Mouse (Mus musculus): ENCODE measurements around the gene Pkp4.

GRCm38 (mm10) chr2:59181321-59182113 is 20.9 kb downstream of the Pkp4 start:
- no peak for TF ChIP-seq CTCF (IDR thresholded peaks at IDR 0.05; ENCODE audit: low read depth)
- no peak for TF ChIP-seq EP300 (IDR thresholded peaks at IDR 0.05; ENCODE audit: low read depth)
